27 mouse cellular contexts compared by ENCODE assay signal in the genomic region with DNA sequence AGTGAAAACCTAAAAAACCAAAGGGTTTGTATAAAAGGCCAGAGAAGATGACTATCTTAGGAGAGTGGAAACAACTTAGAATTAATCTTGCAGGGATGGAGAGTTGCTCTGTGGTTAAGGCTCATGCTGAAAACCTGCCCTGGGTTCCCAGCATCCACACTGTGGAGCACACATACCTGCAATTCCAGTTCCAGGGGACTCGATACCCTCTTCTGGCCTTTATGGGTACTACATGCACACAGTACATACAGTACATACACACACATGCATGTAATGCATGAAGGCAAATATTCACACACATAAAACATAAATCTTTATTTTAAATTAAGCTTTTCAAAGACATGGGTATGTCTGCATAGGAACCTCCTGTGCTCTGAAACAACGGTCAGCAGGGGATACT. TPM values are rescaled to one million over a fixed set of nuclear protein-coding genes. Genes with fewer than 3 reads are reported as not detected.
DNase-seq lines count a peak whose midpoint lies in the region; TF ChIP-seq lines count a peak whose summit lies in the region.
"Had no signal": no experiment of that assay in that cellular context is flagged by ENCODE, and none has a peak within 500 bp of the region (broad histone marks: within the 10 kb centered on the region; RNA-seq: fewer than 3 reads in every experiment).

No protein-coding gene starts in this region.

- TF ChIP-seq EP300 in CH12.LX (IDR thresholded peaks at IDR 0.05; ENCODE audit: low read length) = no peak

- dilution Hi-C loops in CH12.LX (cut with MboI; ENCODE audit: extremely low pct_ligation_motif_present, extremely low pct_unique_long_range_greater_than_20kb, low sequenced_read_pairs) = no loop called here

- H3K4me3 ChIP-seq in left cerebral cortex, adult 2 months = no peak overlapping the region
- H3K4me3 ChIP-seq in CH12.LX (replicated peaks in 1 of 3; ENCODE audit: low read depth in 2 of 3, low read length in 2 of 3, poor library complexity in 1 of 3) = no peak overlapping the region
- H3K4me3 ChIP-seq in limb, embryonic 10.5 days = no peak overlapping the region
- H3K4me3 ChIP-seq: embryonic facial prominence, embryonic 15.5 days; forebrain, embryonic 15.5 days; heart, embryonic 13.5 days; hindbrain, embryonic 13.5 days; lung, embryonic 15.5 days; megakaryocyte, embryonic 14.5 days; midbrain, embryonic 15.5 days had no signal

- H3K79me2 ChIP-seq in CH12.LX (replicated peaks; ENCODE audit: control insufficient read depth, extremely low read depth, insufficient read depth, poor library complexity, severe bottlenecking) = no peaks in the 10 kb centered on the region

- no peak for TF ChIP-seq POLR2A in CH12.LX (IDR thresholded peaks at IDR 0.05; ENCODE audit: low read depth, low read length)

- intact Hi-C loops in heart, postnatal 36 days (cut with DNase I) = no loop called here
- intact Hi-C loops in left cerebral cortex, adult 2 months (cut with DNase I) = no loop called here

- peak; percentile 18 for DNase-seq in heart, adult 11 months
- no peak for DNase-seq in heart, postnatal 36 days
- no peak for DNase-seq in left cerebral cortex, adult 2 months (ENCODE audit: extremely low spot score in 1 of 2, low spot score in 2 of 2)
- DNase-seq in left cerebral cortex, adult 18-20 months (ENCODE audit: low spot score in 2 of 2) = no peak
- DNase-seq in CH12.LX (ENCODE audit: extremely low read depth) = no peak
- peak; percentile 53 for DNase-seq in ZHBTc4 (ENCODE audit: low read depth, low spot score)
- DNase-seq in limb, embryonic 10.5 days (ENCODE audit: low spot score) = no peak
- DNase-seq: adrenal gland, postnatal 14 days; cerebellum, adult 9-11 months; gastrocnemius, postnatal 10 days; heart, postnatal 14 days; kidney, adult 8-10 months; kidney, postnatal 14 days; left cerebral cortex, postnatal 4 days; liver; lung, postnatal 36 days; right cerebral cortex, adult 18-20 months; right cerebral cortex, postnatal 4 days; thymus, postnatal 25 days had no signal

- H3K4me2 ChIP-seq in CH12.LX (ENCODE audit: insufficient read depth, low read depth, poor library complexity, severe bottlenecking) = no peak overlapping the region
- H3K4me2 ChIP-seq: embryonic facial prominence, embryonic 15.5 days; forebrain, embryonic 15.5 days; heart, embryonic 13.5 days; hindbrain, embryonic 13.5 days; lung, embryonic 15.5 days; midbrain, embryonic 15.5 days had no signal

- H3K9me3 ChIP-seq in CH12.LX (replicated peaks; ENCODE audit: low read length) = no peaks in the 10 kb centered on the region
- no peaks in the 10 kb centered on the region for H3K9me3 ChIP-seq in limb, embryonic 10.5 days (replicated peaks)
- H3K9me3 ChIP-seq: embryonic facial prominence, embryonic 15.5 days; forebrain, embryonic 15.5 days; hindbrain, embryonic 13.5 days; lung, embryonic 15.5 days; midbrain, embryonic 15.5 days had no signal

- H3K4me1 ChIP-seq in CH12.LX (ENCODE audit: control insufficient read depth in 1 of 2, insufficient read depth in 2 of 2) = no peaks in the 10 kb centered on the region
- no peaks in the 10 kb centered on the region for H3K4me1 ChIP-seq in limb, embryonic 10.5 days
- H3K4me1 ChIP-seq: embryonic facial prominence, embryonic 15.5 days; forebrain, embryonic 15.5 days; heart, embryonic 13.5 days; hindbrain, embryonic 13.5 days; lung, embryonic 15.5 days; megakaryocyte, embryonic 14.5 days; midbrain, embryonic 15.5 days had no signal

- 92% methylated on average over 2 of the region's 2 CpGs for WGBS in limb, embryonic 10.5 days

- no peaks in the 10 kb centered on the region for H3K36me3 ChIP-seq in CH12.LX (replicated peaks in 1 of 2; ENCODE audit: control insufficient read depth in 1 of 2, insufficient read depth in 1 of 2, low read length in 1 of 2)
- no peaks in the 10 kb centered on the region for H3K36me3 ChIP-seq in limb, embryonic 10.5 days
- H3K36me3 ChIP-seq: embryonic facial prominence, embryonic 15.5 days; forebrain, embryonic 15.5 days; heart, embryonic 13.5 days; lung, embryonic 15.5 days; midbrain, embryonic 15.5 days had no signal

- in situ Hi-C loops in CH12.LX (cut with MboI; ENCODE audit: low pct_ligation_motif_present, low pct_unique_long_range_greater_than_20kb, low sequenced_read_pairs) = loop anchor here (25.0 kb wide), 2 partner anchors 936 to 1536 kb away; no protein-coding TSS in a partner anchor

- no peaks in the 10 kb centered on the region for H3K27me3 ChIP-seq in CH12.LX (replicated peaks)
- H3K27me3 ChIP-seq in limb, embryonic 10.5 days (ENCODE audit: low read depth, poor library complexity, severe bottlenecking) = no peaks in the 10 kb centered on the region
- H3K27me3 ChIP-seq: embryonic facial prominence, embryonic 15.5 days; forebrain, embryonic 15.5 days; heart, embryonic 13.5 days; hindbrain, embryonic 13.5 days; lung, embryonic 15.5 days; megakaryocyte, embryonic 14.5 days; midbrain, embryonic 15.5 days had no signal

- no peak overlapping the region for H3K27ac ChIP-seq in left cerebral cortex, adult 2 months
- H3K27ac ChIP-seq in CH12.LX (ENCODE audit: insufficient read depth, low read depth) = no peak overlapping the region
- H3K27ac ChIP-seq in limb, embryonic 10.5 days = no peak overlapping the region
- H3K27ac ChIP-seq: embryonic facial prominence, embryonic 15.5 days; forebrain, embryonic 15.5 days; heart, embryonic 13.5 days; hindbrain, embryonic 13.5 days; lung, embryonic 15.5 days; midbrain, embryonic 15.5 days had no signal

- H3K9ac ChIP-seq in CH12.LX (ENCODE audit: insufficient read depth, low read depth) = no peak overlapping the region
- H3K9ac ChIP-seq: embryonic facial prominence, embryonic 15.5 days; forebrain, embryonic 15.5 days; heart, embryonic 13.5 days; hindbrain, embryonic 13.5 days; lung, embryonic 15.5 days; midbrain, embryonic 15.5 days had no signal

- no peak for TF ChIP-seq RAD21 in CH12.LX (IDR thresholded peaks at IDR 0.05; ENCODE audit: low read depth, low read length)

- TF ChIP-seq CTCF in left cerebral cortex, adult 2 months (IDR thresholded peaks at IDR 0.05) = peak; percentile 24; the same call in 1 of the 2 replicates
- peak; percentile 16; a peak in 1 of 4 replicates for TF ChIP-seq CTCF in CH12.LX (conservative IDR thresholded peaks at IDR 0.05 in 1 of 2, IDR thresholded peaks at IDR 0.05 in 1 of 2; ENCODE audit: low read depth in 2 of 2, low read length in 2 of 2)

TF ChIP-seq in CH12.LX, 34 proteins besides CTCF, POLR2A, EP300 and RAD21:
- TF ChIP-seq NRF1 (IDR thresholded peaks at IDR 0.05; ENCODE audit: low read depth, low read length) (no peak), E2F4 (IDR thresholded peaks at IDR 0.05; ENCODE audit: insufficient replicate concordance, low read depth, low read length) (no peak), TCF12 (IDR thresholded peaks at IDR 0.05; ENCODE audit: low read depth, low read length) (no peak), MEF2A (IDR thresholded peaks at IDR 0.05; ENCODE audit: borderline replicate concordance, low read depth, low read length) (no peak), JUND (conservative IDR thresholded peaks at IDR 0.05; ENCODE audit: low read depth, low read length) (no peak), SIN3A (IDR thresholded peaks at IDR 0.05; ENCODE audit: low read length) (no peak), RCOR1 (conservative IDR thresholded peaks at IDR 0.05; ENCODE audit: low read depth, low read length) (no peak), POLR2AphosphoS2 (IDR thresholded peaks at IDR 0.05; ENCODE audit: low read depth, low read length) (no peak), CHD1 (IDR thresholded peaks at IDR 0.05; ENCODE audit: low read depth, low read length) (no peak), TBP (conservative IDR thresholded peaks at IDR 0.05; ENCODE audit: low read depth, low read length) (no peak), KAT2A (IDR thresholded peaks at IDR 0.05; ENCODE audit: insufficient replicate concordance, low read length) (no peak), UBTF (IDR thresholded peaks at IDR 0.05; ENCODE audit: low read depth, low read length) (no peak), JUN (IDR thresholded peaks at IDR 0.05; ENCODE audit: insufficient read depth, low read depth, low read length) (no peak), ELF1 (IDR thresholded peaks at IDR 0.05; ENCODE audit: low read depth, low read length) (no peak), NELFE (IDR thresholded peaks at IDR 0.05; ENCODE audit: low read depth, low read length) (no peak), USF1 (IDR thresholded peaks at IDR 0.05; ENCODE audit: low read depth, low read length) (no peak), HCFC1 (IDR thresholded peaks at IDR 0.05; ENCODE audit: low read depth, low read length) (no peak), ZC3H11A (IDR thresholded peaks at IDR 0.05; ENCODE audit: low read depth, low read length) (no peak), MAX (IDR thresholded peaks at IDR 0.05; ENCODE audit: low read length) (no peak), PAX5 (IDR thresholded peaks at IDR 0.05; ENCODE audit: low read length) (no peak)
TF ChIP-seq in CH12.LX: peak in this region for 0.

RNA-seq across cellular contexts. Expression of a gene that starts 10.9 kb away (rescaled TPM):
- total RNA-seq in heart, postnatal 36 days (2021) = 1 to 10 TPM; 6.3 to 7.0 TPM
- 10 to 100 TPM; 13.0 to 13.2 TPM for total RNA-seq in left cerebral cortex, adult 2 months (2021)
- total RNA-seq in left cerebral cortex, adult 18-20 months (2021) = 10 to 100 TPM in 1 of 2 experiments, 1 to 10 TPM in 1; 9.8 to 10.2 TPM
- not detected in 2 replicates for total RNA-seq in CH12.LX (2012; rRNA removed)
- not detected in 2 replicates for total RNA-seq in CH12.LX (2014; rRNA removed)
- polyA plus RNA-seq in CH12.LX (2012; ENCODE audit: insufficient read length, low read depth) = not detected in 2 replicates
- 2.7 and 6.6 TPM in 2 replicates for polyA plus RNA-seq in limb, embryonic 10.5 days (2016; fragmentation: Nextera tagmentation; extraction: Ambion mirVana)
- total RNA-seq: granulocyte monocyte progenitor cell, adult 5-6 weeks had no signal

Comparison
In these comparisons a context has a peak if more than half of its experiments do, and no peak if none do; other contexts are left out.
1. DNase-seq: peak in heart, adult 11 months (single experiment) and ZHBTc4 (single experiment); none in heart, postnatal 36 days (0 of 2), left cerebral cortex, adult 2 months (0 of 2), left cerebral cortex, adult 18-20 months (0 of 2), CH12.LX (single experiment) and limb, embryonic 10.5 days (single experiment).
2. RNA of a gene that starts 10.9 kb away (total RNA-seq): 13.0 to 13.2 TPM in left cerebral cortex, adult 2 months, 9.8 to 10.2 TPM in left cerebral cortex, adult 18-20 months and 6.3 to 7.0 TPM in heart, postnatal 36 days; not detected in CH12.LX; every median in the first group is over 4 times any median in the second.